ENCODE assay signal across 27 mouse cellular contexts in the genomic region with DNA sequence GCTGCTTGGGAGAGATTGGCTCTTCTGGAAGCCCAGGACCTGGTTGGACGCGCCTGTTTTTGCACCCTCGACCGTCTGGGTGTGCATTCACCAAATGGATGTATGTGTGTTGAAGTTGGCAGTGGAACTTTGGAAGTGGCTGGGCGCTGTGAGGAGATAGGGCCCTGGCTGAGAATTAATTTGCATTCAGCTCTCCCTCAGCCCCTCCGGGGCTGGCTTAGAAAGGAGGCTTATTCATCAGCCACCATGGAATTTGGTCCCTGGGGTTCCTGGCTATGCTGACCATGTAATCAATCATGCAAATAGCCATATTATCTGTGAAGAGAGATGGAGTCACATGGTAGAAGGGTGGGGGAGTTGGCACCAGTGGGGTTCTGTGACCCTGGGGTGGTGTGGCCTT.
DNase-seq lines count a peak whose midpoint lies in the region; ATAC-seq lines count a peak whose summit lies in the region.
"Had no signal": no experiment of that assay in that cellular context is flagged by ENCODE, and none has a peak within 500 bp of the region (broad histone marks: within the 10 kb centered on the region; RNA-seq: fewer than 3 reads in every experiment).

No protein-coding gene starts in this region.

- peaks cover 34% of the 10 kb centered on the region for H3K4me1 ChIP-seq in hindbrain, embryonic 10.5 days (replicated peaks)
- 0 out of 2 replicates have a peak, but pooled peaks cover 3% of the 10 kb centered on the region for H3K4me1 ChIP-seq in hindbrain, embryonic 14.5 days (replicated peaks; ENCODE audit: control insufficient read depth, insufficient read depth, low read length)
- peaks cover 5% of the 10 kb centered on the region; the same call in 1 of the 2 replicates for H3K4me1 ChIP-seq in midbrain, embryonic 14.5 days (ENCODE audit: control insufficient read depth, insufficient read depth, low read length)
- no peaks in the 10 kb centered on the region for H3K4me1 ChIP-seq in midbrain, embryonic 16.5 days (ENCODE audit: control insufficient read depth, insufficient read depth, low read length)
- H3K4me1 ChIP-seq in hindbrain, embryonic 16.5 days (ENCODE audit: control insufficient read depth, insufficient read depth, low read depth, low read length), result no peaks in the 10 kb centered on the region; the same call in 1 of the 2 replicates
- H3K4me1 ChIP-seq: heart, embryonic 12.5 days had no signal

- no peak overlapping the region for H3K4me2 ChIP-seq in hindbrain, embryonic 14.5 days (replicated peaks)
- no peak overlapping the region for H3K4me2 ChIP-seq in midbrain, embryonic 14.5 days (ENCODE audit: low read length)
- no peak overlapping the region for H3K4me2 ChIP-seq in midbrain, embryonic 16.5 days (ENCODE audit: low read length)
- H3K4me2 ChIP-seq in hindbrain, embryonic 16.5 days (ENCODE audit: low read length), result no peak overlapping the region
- H3K4me2 ChIP-seq: embryonic facial prominence, embryonic 13.5 days; forebrain, embryonic 12.5 days; forebrain, embryonic 15.5 days; heart, embryonic 12.5 days; heart, embryonic 15.5 days; hindbrain, embryonic 15.5 days had no signal

- H3K27ac ChIP-seq in hindbrain, embryonic 10.5 days, result peak overlapping the region; percentile 57; the same call in 1 of the 2 replicates
- no peak overlapping the region for H3K27ac ChIP-seq in hindbrain, embryonic 14.5 days
- no peak overlapping the region for H3K27ac ChIP-seq in midbrain, embryonic 14.5 days (replicated peaks; ENCODE audit: low read depth, low read length)
- H3K27ac ChIP-seq in midbrain, embryonic 16.5 days (ENCODE audit: low read length), result no peak overlapping the region
- H3K27ac ChIP-seq in hindbrain, embryonic 16.5 days (ENCODE audit: low read depth, low read length), result no peak overlapping the region
- H3K27ac ChIP-seq: embryonic facial prominence, embryonic 10.5 days; embryonic facial prominence, embryonic 13.5 days; forebrain, embryonic 12.5 days; forebrain, embryonic 15.5 days; heart, embryonic 15.5 days; hindbrain, embryonic 15.5 days had no signal

- no peak overlapping the region for H3K4me3 ChIP-seq in hindbrain, embryonic 10.5 days
- H3K4me3 ChIP-seq in hindbrain, embryonic 14.5 days (replicated peaks; ENCODE audit: low read length), result no peak overlapping the region
- H3K4me3 ChIP-seq in midbrain, embryonic 14.5 days (replicated peaks; ENCODE audit: low read depth, low read length), result no peak overlapping the region
- H3K4me3 ChIP-seq in midbrain, embryonic 16.5 days (ENCODE audit: low read depth, low read length), result no peak overlapping the region
- no peak overlapping the region for H3K4me3 ChIP-seq in hindbrain, embryonic 16.5 days (ENCODE audit: low read length)
- H3K4me3 ChIP-seq: embryonic facial prominence, embryonic 10.5 days; embryonic facial prominence, embryonic 13.5 days; erythroblast, embryonic 14.5 days; forebrain, embryonic 12.5 days; forebrain, embryonic 15.5 days; heart, embryonic 12.5 days; heart, embryonic 15.5 days; hindbrain, embryonic 15.5 days had no signal

- no peaks in the 10 kb centered on the region for H3K9me3 ChIP-seq in hindbrain, embryonic 10.5 days
- H3K9me3 ChIP-seq in hindbrain, embryonic 14.5 days (ENCODE audit: control insufficient read depth, low read length), result no peaks in the 10 kb centered on the region
- H3K9me3 ChIP-seq in midbrain, embryonic 14.5 days (ENCODE audit: control insufficient read depth, low read length), result no peaks in the 10 kb centered on the region
- no peaks in the 10 kb centered on the region for H3K9me3 ChIP-seq in midbrain, embryonic 16.5 days (replicated peaks; ENCODE audit: control insufficient read depth, low read length, poor library complexity, severe bottlenecking)
- H3K9me3 ChIP-seq in hindbrain, embryonic 16.5 days (ENCODE audit: control insufficient read depth, low read length), result no peaks in the 10 kb centered on the region
- H3K9me3 ChIP-seq: embryonic facial prominence, embryonic 10.5 days; embryonic facial prominence, embryonic 13.5 days; forebrain, embryonic 12.5 days; forebrain, embryonic 15.5 days; heart, embryonic 12.5 days; heart, embryonic 15.5 days; hindbrain, embryonic 15.5 days had no signal

- H3K27me3 ChIP-seq in hindbrain, embryonic 10.5 days (ENCODE audit: insufficient read depth, poor library complexity, severe bottlenecking), result peaks cover 56% of the 10 kb centered on the region
- H3K27me3 ChIP-seq in hindbrain, embryonic 14.5 days (ENCODE audit: control insufficient read depth, insufficient read depth, low read length), result 0 out of 2 replicates have a peak, but pooled peaks cover 6% of the 10 kb centered on the region
- no peaks in the 10 kb centered on the region for H3K27me3 ChIP-seq in midbrain, embryonic 14.5 days (ENCODE audit: control insufficient read depth, insufficient read depth, low read length)
- no peaks in the 10 kb centered on the region for H3K27me3 ChIP-seq in midbrain, embryonic 16.5 days (ENCODE audit: control insufficient read depth, insufficient read depth, low read depth, low read length)
- H3K27me3 ChIP-seq in hindbrain, embryonic 16.5 days (replicated peaks; ENCODE audit: control insufficient read depth, insufficient read depth, low read length), result no peaks in the 10 kb centered on the region
- H3K27me3 ChIP-seq: forebrain, embryonic 15.5 days; hindbrain, embryonic 15.5 days had no signal

- H3K36me3 ChIP-seq in hindbrain, embryonic 10.5 days, result no peaks in the 10 kb centered on the region
- H3K36me3 ChIP-seq in hindbrain, embryonic 14.5 days (replicated peaks; ENCODE audit: control insufficient read depth, insufficient read depth), result no peaks in the 10 kb centered on the region
- no peaks in the 10 kb centered on the region for H3K36me3 ChIP-seq in midbrain, embryonic 14.5 days (ENCODE audit: control insufficient read depth, insufficient read depth, low read length)
- no peaks in the 10 kb centered on the region for H3K36me3 ChIP-seq in midbrain, embryonic 16.5 days (ENCODE audit: control insufficient read depth, insufficient read depth, low read length)
- no peaks in the 10 kb centered on the region for H3K36me3 ChIP-seq in hindbrain, embryonic 16.5 days (ENCODE audit: control insufficient read depth, insufficient read depth, low read length)
- H3K36me3 ChIP-seq: embryonic facial prominence, embryonic 10.5 days; embryonic facial prominence, embryonic 13.5 days; forebrain, embryonic 12.5 days; forebrain, embryonic 15.5 days; G1E; heart, embryonic 12.5 days; heart, embryonic 15.5 days; hindbrain, embryonic 15.5 days had no signal

- H3K9ac ChIP-seq in hindbrain, embryonic 14.5 days, result no peak overlapping the region
- H3K9ac ChIP-seq in midbrain, embryonic 14.5 days (replicated peaks; ENCODE audit: low read length), result no peak overlapping the region
- no peak overlapping the region for H3K9ac ChIP-seq in midbrain, embryonic 16.5 days (ENCODE audit: low read depth, low read length)
- no peak overlapping the region for H3K9ac ChIP-seq in hindbrain, embryonic 16.5 days (ENCODE audit: low read depth, low read length)
- H3K9ac ChIP-seq: embryonic facial prominence, embryonic 13.5 days; forebrain, embryonic 12.5 days; forebrain, embryonic 15.5 days; heart, embryonic 12.5 days; heart, embryonic 15.5 days; hindbrain, embryonic 15.5 days had no signal

- 47% methylated on average over 6 of the region's 6 CpGs for WGBS in hindbrain, embryonic 10.5 days
- 30% methylated on average over 6 of the region's 6 CpGs for WGBS in hindbrain, embryonic 14.5 days
- 39% methylated on average over 6 of the region's 6 CpGs for WGBS in midbrain, embryonic 14.5 days
- WGBS in midbrain, embryonic 16.5 days, result 42% methylated on average over 6 of the region's 6 CpGs
- WGBS in hindbrain, embryonic 16.5 days, result 30% methylated on average over 6 of the region's 6 CpGs

- no peak; the same call in 1 of the 2 replicates for ATAC-seq in hindbrain, embryonic 14.5 days (ENCODE audit: low FRiP score)
- no peak; the same call in 1 of the 2 replicates for ATAC-seq in midbrain, embryonic 14.5 days (ENCODE audit: low FRiP score, low TSS enrichment)
- ATAC-seq in midbrain, embryonic 16.5 days, result no peak
- ATAC-seq in hindbrain, embryonic 16.5 days, result peak; percentile 54
- ATAC-seq: forebrain, embryonic 15.5 days; inflammation-experienced regulatory T-cells, adult 6 months; intestine, embryonic 16.5 days; Patski had no signal

- peak; percentile 8 for DNase-seq in hindbrain, embryonic 10.5 days (ENCODE audit: low spot score)
- DNase-seq in hindbrain, embryonic 14.5 days (ENCODE audit: low spot score), result no peak
- peak; percentile 59 for DNase-seq in midbrain, embryonic 14.5 days
- DNase-seq in kidney, postnatal 25 days, result no peak
- DNase-seq: adrenal gland, postnatal 14 days; cerebellum, adult 11-12 months; cerebellum, adult 8-10 months; cerebellum, postnatal 36 days; embryo, embryonic 11 days; gastrocnemius, postnatal 25 days; heart, adult 18-20 months; heart, postnatal 10 days; heart, postnatal 36 days had no signal

Comparison
In these comparisons a context has a peak if more than half of its experiments do, and no peak if none do; other contexts are left out.
1. DNase-seq: peak in hindbrain, embryonic 10.5 days (single experiment) and midbrain, embryonic 14.5 days (single experiment); none in hindbrain, embryonic 14.5 days (single experiment) and kidney, postnatal 25 days (0 of 2).